Mouse (Mus musculus): ENCODE measurements around the gene Gm38431. TPM values are rescaled to one million over a fixed set of nuclear protein-coding genes. Genes with fewer than 3 reads are reported as not detected.

Gene Gm38431
- total and polyA plus RNA-seq, 2 experiments from 2014 or later: 0.38 to 5.8 TPM

DNA sequence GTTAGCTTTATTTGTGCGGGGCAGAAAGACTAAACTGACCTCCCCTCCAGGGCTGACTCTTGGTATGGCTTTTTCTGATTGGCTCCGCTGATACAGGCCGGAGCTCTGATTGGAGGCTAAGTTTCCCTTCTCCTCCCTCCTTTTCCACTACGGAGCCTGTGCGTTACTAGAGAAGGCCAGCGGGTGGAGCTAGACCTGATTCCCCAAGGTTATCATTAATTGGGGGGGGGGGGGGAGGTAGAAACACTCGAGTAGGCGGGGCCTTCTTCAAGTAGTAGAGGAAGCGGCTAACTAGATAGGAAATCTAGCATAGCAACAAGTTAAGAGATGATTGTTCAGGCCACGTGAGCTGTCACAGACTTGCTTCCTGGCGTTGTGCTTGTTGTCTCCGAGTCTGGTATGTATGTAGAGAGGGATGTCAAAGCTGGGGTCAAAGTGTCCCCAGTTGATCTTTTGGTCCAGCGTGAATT, 61.0 kb downstream of the Gm38431 start:
- Histone ChIP-seq H3K27me3 (ENCODE audit: insufficient read depth, low read length) (peaks cover 61% of the 10 kb centered on the region), H3K36me3 (ENCODE audit: insufficient read depth, low read length) (no peaks in the 10 kb centered on the region), H3K4me3 (ENCODE audit: low read depth, low read length) (peak overlapping the region; percentile 58), H3K4me2 (ENCODE audit: low read depth, low read length, poor library complexity, severe bottlenecking) (peak overlapping the region; percentile 98), H3K4me1 (ENCODE audit: insufficient read depth, low read length) (peaks cover 24% of the 10 kb centered on the region; the same call in 1 of the 2 replicates), H3K9me3 (ENCODE audit: low read length) (no peaks in the 10 kb centered on the region), H3K27ac (ENCODE audit: low read depth, low read length) (peak overlapping the region; percentile 52), H3K9ac (replicated peaks; ENCODE audit: low read length, poor library complexity, severe bottlenecking) (no peak overlapping the region)
- ATAC-seq (ENCODE audit: low FRiP score): peak; percentile 69
- peak; percentile 73 for TF ChIP-seq CTCF (IDR thresholded peaks at IDR 0.05)
- WGBS: under 1% methylated on average over 13 of the region's 13 CpGs
- peak; percentile 92 for DNase-seq (ENCODE audit: low spot score)

DNA sequence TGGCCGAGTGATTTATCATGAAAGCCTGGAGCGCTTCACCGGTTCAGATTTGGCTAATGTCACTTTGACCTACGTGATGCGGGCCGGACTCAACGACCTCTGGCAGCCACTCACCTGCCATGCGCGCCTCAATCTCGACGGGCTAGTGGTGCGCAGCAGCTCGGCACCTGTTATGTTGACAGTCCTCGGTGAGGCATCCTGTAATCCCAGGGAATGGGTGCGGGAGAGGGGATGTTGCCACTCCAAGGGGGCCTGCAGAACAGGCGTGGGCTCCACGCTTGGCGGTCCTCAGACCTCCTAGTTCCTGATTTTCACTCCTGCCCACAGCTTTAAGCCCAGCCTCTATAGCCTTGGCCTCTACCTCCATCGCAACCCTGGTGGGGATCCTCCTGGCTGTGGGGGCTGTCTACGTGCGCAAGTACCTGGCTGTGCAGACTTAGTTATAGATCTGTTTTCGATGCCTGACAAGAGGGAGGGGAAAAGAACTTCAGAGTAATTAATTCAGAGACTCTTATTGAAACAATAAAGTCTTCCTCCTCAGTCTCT, 61.7 kb downstream of the Gm38431 start:
- Histone ChIP-seq H3K4me1 (ENCODE audit: insufficient read depth, low read length) (peaks cover 20% of the 10 kb centered on the region; the same call in 1 of the 2 replicates), H3K9ac (replicated peaks; ENCODE audit: low read length, poor library complexity, severe bottlenecking) (no peak overlapping the region), H3K9me3 (ENCODE audit: low read length) (no peaks in the 10 kb centered on the region), H3K27me3 (ENCODE audit: insufficient read depth, low read length) (peaks cover 54% of the 10 kb centered on the region), H3K4me3 (ENCODE audit: low read depth, low read length) (no peak overlapping the region), H3K36me3 (ENCODE audit: insufficient read depth, low read length) (no peaks in the 10 kb centered on the region), H3K27ac (ENCODE audit: low read depth, low read length) (no peak overlapping the region), H3K4me2 (ENCODE audit: low read depth, low read length, poor library complexity, severe bottlenecking) (peak overlapping the region; percentile 98; the same call in 1 of the 2 replicates)
- no peak for ATAC-seq (ENCODE audit: low FRiP score)
- no peak for TF ChIP-seq CTCF (IDR thresholded peaks at IDR 0.05)
- 22% methylated on average over 22 of the region's 22 CpGs for WGBS
- no peak for DNase-seq (ENCODE audit: low spot score)

DNA sequence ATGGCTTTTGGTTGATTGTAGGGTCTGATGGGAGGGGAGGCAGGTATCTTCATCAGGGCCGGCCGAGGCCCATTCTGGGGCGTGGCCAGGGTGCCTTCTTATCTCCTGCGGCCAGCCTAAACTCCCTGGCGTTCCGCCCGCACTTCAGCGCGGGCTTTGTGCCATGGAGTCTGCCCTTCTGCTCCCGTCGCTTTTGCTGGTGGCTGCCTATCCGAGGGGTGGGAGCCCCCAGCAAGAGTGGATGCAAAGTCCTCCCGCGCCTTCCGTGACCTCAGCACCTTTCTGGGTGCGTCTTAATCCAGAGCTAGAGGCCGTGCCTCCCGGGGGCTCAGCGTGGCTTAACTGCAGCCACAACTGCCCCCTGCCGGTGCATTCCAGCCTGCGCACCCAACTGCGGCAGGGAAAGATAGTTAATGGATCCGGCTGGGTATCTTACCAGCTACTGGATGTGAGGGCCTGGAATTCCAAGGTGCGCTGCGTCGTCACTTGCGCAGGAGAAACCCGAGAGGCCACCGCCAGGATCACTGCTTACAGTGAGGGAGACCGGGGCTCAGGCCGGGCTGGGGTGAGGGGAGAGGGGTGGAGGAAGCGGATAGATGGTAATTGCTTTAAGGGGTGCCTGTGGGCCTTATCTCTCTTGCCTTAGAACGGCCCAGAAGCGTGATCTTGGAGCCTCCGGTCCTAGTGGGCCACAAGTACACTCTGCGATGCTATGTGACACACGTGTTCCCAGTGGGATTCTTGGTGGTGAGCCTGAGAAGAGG, 62.3 kb downstream of the Gm38431 start, which contains the start of gene Icam4:
TSS of gene Icam4 (plus strand) at position 83 of the 764 bp plus-strand sequence.
- DNase-seq (ENCODE audit: low spot score) (peak; percentile 46), ATAC-seq (ENCODE audit: low FRiP score) (no peak)
- Histone ChIP-seq H3K9me3 (ENCODE audit: low read length) (no peaks in the 10 kb centered on the region), H3K27me3 (ENCODE audit: insufficient read depth, low read length) (peaks cover 47% of the 10 kb centered on the region), H3K4me1 (ENCODE audit: insufficient read depth, low read length) (peaks cover 18% of the 10 kb centered on the region; the same call in 1 of the 2 replicates), H3K4me3 (ENCODE audit: low read depth, low read length) (peak within 1 kb of the TSS; percentile 20; the same call in 1 of the 2 replicates), H3K4me2 (ENCODE audit: low read depth, low read length, poor library complexity, severe bottlenecking) (peak within 1 kb of the TSS; percentile 44), H3K27ac (ENCODE audit: low read depth, low read length) (no peak within 1 kb of the TSS), H3K36me3 (ENCODE audit: insufficient read depth, low read length) (no peaks in the 10 kb centered on the region), H3K9ac (replicated peaks; ENCODE audit: low read length, poor library complexity, severe bottlenecking) (no peak within 1 kb of the TSS)
- WGBS: 2% methylated on average over 37 of the region's 37 CpGs
- peak; percentile 81 for TF ChIP-seq CTCF (IDR thresholded peaks at IDR 0.05)

DNA sequence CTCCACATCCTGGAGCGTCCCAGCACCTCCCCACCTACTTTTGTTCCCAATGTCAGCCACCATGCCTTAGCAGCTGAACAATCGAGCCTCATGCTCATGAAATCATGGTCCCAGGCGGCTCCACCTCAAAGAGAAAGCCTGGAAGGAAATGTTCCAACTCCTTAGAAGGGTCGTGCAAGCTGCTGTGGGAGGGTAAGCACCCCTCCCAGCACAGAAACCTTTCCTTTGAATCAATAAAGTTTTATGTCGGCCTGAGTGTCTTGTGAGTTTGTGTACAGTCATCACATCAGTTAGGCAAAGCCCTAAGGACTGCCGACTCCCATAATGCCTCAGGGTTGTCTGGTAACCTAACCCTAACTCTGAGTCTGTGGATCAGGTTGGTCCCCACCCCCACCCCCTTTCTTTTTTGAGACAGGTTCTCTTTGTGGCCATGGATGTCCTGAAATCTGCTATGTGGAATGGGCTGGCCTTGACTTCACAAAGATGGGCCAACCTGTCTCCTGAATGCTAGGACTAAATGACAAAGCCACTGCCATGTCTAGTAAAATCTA, 63.2 kb downstream of the Gm38431 start:
- peaks cover 17% of the 10 kb centered on the region; the same call in 1 of the 2 replicates for H3K4me1 ChIP-seq (ENCODE audit: insufficient read depth, low read length)
- no peaks in the 10 kb centered on the region for H3K36me3 ChIP-seq (ENCODE audit: insufficient read depth, low read length)
- H3K4me2 ChIP-seq (ENCODE audit: low read depth, low read length, poor library complexity, severe bottlenecking): no peak overlapping the region
- H3K27me3 ChIP-seq (ENCODE audit: insufficient read depth, low read length): peaks cover 41% of the 10 kb centered on the region
- ATAC-seq (ENCODE audit: low FRiP score) (no peak), DNase-seq (ENCODE audit: low spot score) (no peak)
- TF ChIP-seq CTCF (IDR thresholded peaks at IDR 0.05): no peak
- H3K4me3 ChIP-seq (ENCODE audit: low read depth, low read length): no peak overlapping the region
- WGBS: 75% methylated on average over 6 of the region's 6 CpGs
- no peaks in the 10 kb centered on the region for H3K9me3 ChIP-seq (ENCODE audit: low read length)
- no peak overlapping the region for H3K27ac ChIP-seq (ENCODE audit: low read depth, low read length)
- no peak overlapping the region for H3K9ac ChIP-seq (replicated peaks; ENCODE audit: low read length, poor library complexity, severe bottlenecking)

DNA sequence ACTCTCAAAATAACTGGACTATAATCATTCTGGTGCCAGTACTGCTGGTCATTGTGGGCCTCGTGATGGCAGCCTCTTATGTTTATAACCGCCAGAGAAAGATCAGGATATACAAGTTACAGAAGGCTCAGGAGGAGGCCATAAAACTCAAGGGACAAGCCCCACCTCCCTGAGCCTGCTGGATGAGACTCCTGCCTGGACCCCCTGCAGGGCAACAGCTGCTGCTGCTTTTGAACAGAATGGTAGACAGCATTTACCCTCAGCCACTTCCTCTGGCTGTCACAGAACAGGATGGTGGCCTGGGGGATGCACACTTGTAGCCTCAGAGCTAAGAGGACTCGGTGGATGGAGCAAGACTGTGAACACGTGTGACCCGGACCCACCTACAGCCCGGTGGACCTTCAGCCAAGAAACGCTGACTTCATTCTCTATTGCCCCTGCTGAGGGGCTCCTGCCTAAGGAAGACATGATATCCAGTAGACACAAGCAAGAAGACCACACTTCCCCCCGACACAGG, 64.0 kb downstream of the Gm38431 start:
- ATAC-seq (ENCODE audit: low FRiP score) (no peak), DNase-seq (ENCODE audit: low spot score) (no peak)
- Histone ChIP-seq H3K4me3 (ENCODE audit: low read depth, low read length) (no peak overlapping the region), H3K27ac (ENCODE audit: low read depth, low read length) (no peak overlapping the region), H3K27me3 (ENCODE audit: insufficient read depth, low read length) (peaks cover 33% of the 10 kb centered on the region), H3K36me3 (ENCODE audit: insufficient read depth, low read length) (no peaks in the 10 kb centered on the region), H3K4me1 (ENCODE audit: insufficient read depth, low read length) (peaks cover 9% of the 10 kb centered on the region; the same call in 1 of the 2 replicates), H3K9ac (replicated peaks; ENCODE audit: low read length, poor library complexity, severe bottlenecking) (no peak overlapping the region), H3K9me3 (ENCODE audit: low read length) (no peaks in the 10 kb centered on the region), H3K4me2 (ENCODE audit: low read depth, low read length, poor library complexity, severe bottlenecking) (no peak overlapping the region)
- TF ChIP-seq CTCF (IDR thresholded peaks at IDR 0.05): no peak
- 57% methylated on average over 8 of the region's 8 CpGs for WGBS
